Mouse (Mus musculus) CH12.LX (cell line): ENCODE data around the gene Ubap2. TPM values are rescaled to one million over a fixed set of nuclear protein-coding genes. Genes with fewer than 3 reads are reported as not detected.

Experiments used
- DNase-seq: peaks from one replicate; pipeline ENCODE4 v3.0.0-alpha.2; 2013; ENCODE audit errors: extremely low read depth
- H3K27ac ChIP-seq: 2 replicates; pipeline ENCODE4 v1.5.1; 2012; ENCODE audit warnings: low read depth, mild to moderate bottlenecking, control low read depth, moderate library complexity; ENCODE audit not compliant: insufficient read depth
- H3K27me3 ChIP-seq: replicated peaks from 2 replicates; pipeline ENCODE3; 2012; ENCODE audit warnings: inconsistent platforms
- H3K36me3 ChIP-seq, 2 experiments: replicated peaks in 1 of 2; 2 replicates each; pipeline versions ENCODE3 to v1.6.1; 2012; ENCODE audit warnings: inconsistent platforms in 1 of 2, low read length in 1 of 2, mild to moderate bottlenecking in 1 of 2, mixed read lengths in 1 of 2, moderate library complexity in 1 of 2; ENCODE audit not compliant: control insufficient read depth in 1 of 2, insufficient read depth in 1 of 2
- H3K4me1 ChIP-seq, 2 experiments: 2 replicates each; pipeline ENCODE4 v1.6.1; 2012; ENCODE audit warnings: inconsistent platforms in 1 of 2, moderate library complexity in 1 of 2; ENCODE audit not compliant: insufficient read depth in 2 of 2, control insufficient read depth in 1 of 2
- H3K4me2 ChIP-seq: 2 replicates; pipeline ENCODE4 v1.6.1; 2012; ENCODE audit warnings: low read depth, mild to moderate bottlenecking, control low read depth; ENCODE audit not compliant: poor library complexity, insufficient read depth, severe bottlenecking
- H3K4me3 ChIP-seq, 3 experiments: fragments of 150-350 bp in 1 of 3; sonication (generic) in 1 of 3; replicated peaks in 1 of 3; 2 replicates each; pipeline versions ENCODE3 to v1.5.1; 2011 to 2012; ENCODE audit warnings: low read depth in 2 of 3, low read length in 2 of 3, mild to moderate bottlenecking in 2 of 3, moderate library complexity in 2 of 3, control low read depth in 1 of 3, improper control_type of control experiment in 1 of 3, inconsistent platforms in 1 of 3, mixed read lengths in 1 of 3; ENCODE audit not compliant: poor library complexity in 1 of 3
- H3K79me2 ChIP-seq: replicated peaks from 2 replicates; pipeline ENCODE4 v1.6.1; 2012; ENCODE audit warnings: mild to moderate bottlenecking, moderate library complexity; ENCODE audit not compliant: control insufficient read depth, poor library complexity, insufficient read depth, severe bottlenecking; ENCODE audit errors: extremely low read depth
- H3K9ac ChIP-seq: 2 replicates; pipeline ENCODE4 v1.6.1; 2012; ENCODE audit warnings: low read depth, mild to moderate bottlenecking, control low read depth, moderate library complexity; ENCODE audit not compliant: insufficient read depth
- H3K9me3 ChIP-seq: replicated peaks from 2 replicates; pipeline ENCODE3; 2012; ENCODE audit warnings: low read length, inconsistent platforms, mixed read lengths
- BHLHE40 ChIP-seq: IDR thresholded peaks from 2 replicates; pipeline ENCODE4 v1.6.1; 2011; ENCODE audit warnings: mild to moderate bottlenecking, low read depth, low read length, improper control_type of control experiment
- CHD1 ChIP-seq: IDR thresholded peaks from 2 replicates; pipeline ENCODE4 v1.6.1; 2012; ENCODE audit warnings: low read depth, low read length, improper control_type of control experiment, inconsistent platforms
- CHD2 ChIP-seq: IDR thresholded peaks from 2 replicates; pipeline ENCODE4 v1.6.1; 2011; ENCODE audit warnings: low read length, improper control_type of control experiment
- CTCF ChIP-seq, 2 experiments: IDR thresholded peaks in 1 of 2; conservative IDR thresholded peaks in 1 of 2; 2 replicates each; pipeline ENCODE4 v1.5.1; 2011 to 2012; ENCODE audit warnings: low read depth in 2 of 2, low read length in 2 of 2, improper control_type of control experiment in 1 of 2, inconsistent platforms in 1 of 2, mild to moderate bottlenecking in 1 of 2, moderate library complexity in 1 of 2
- E2F4 ChIP-seq: IDR thresholded peaks from 2 replicates; pipeline ENCODE4 v1.6.1; 2011; ENCODE audit warnings: low read depth, low read length, improper control_type of control experiment; ENCODE audit not compliant: insufficient replicate concordance
- ETS1 ChIP-seq: conservative IDR thresholded peaks from 2 replicates; pipeline ENCODE4 v1.6.1; 2012; ENCODE audit warnings: low read depth, mild to moderate bottlenecking, inconsistent platforms, low read length, improper control_type of control experiment, moderate library complexity
- HCFC1 ChIP-seq: IDR thresholded peaks from 2 replicates; pipeline ENCODE4 v1.6.1; 2012; ENCODE audit warnings: low read depth, mild to moderate bottlenecking, inconsistent platforms, low read length, improper control_type of control experiment
- JUN ChIP-seq: IDR thresholded peaks from 2 replicates; pipeline ENCODE4 v1.6.1; 2011; ENCODE audit warnings: low read depth, mild to moderate bottlenecking, low read length, improper control_type of control experiment, moderate library complexity; ENCODE audit not compliant: insufficient read depth
- JUND ChIP-seq: conservative IDR thresholded peaks from 2 replicates; pipeline ENCODE4 v1.6.1; 2011; ENCODE audit warnings: low read depth, low read length, improper control_type of control experiment
- KAT2A ChIP-seq: IDR thresholded peaks from 2 replicates; pipeline ENCODE4 v1.6.1; 2012; ENCODE audit warnings: low read length, improper control_type of control experiment, inconsistent platforms; ENCODE audit not compliant: insufficient replicate concordance
- MAFK ChIP-seq: IDR thresholded peaks from 2 replicates; pipeline ENCODE4 v1.6.1; 2011; ENCODE audit warnings: low read length, improper control_type of control experiment; ENCODE audit not compliant: insufficient replicate concordance
- MEF2A ChIP-seq: IDR thresholded peaks from 2 replicates; pipeline ENCODE4 v1.6.1; 2014; ENCODE audit warnings: low read depth, mild to moderate bottlenecking, inconsistent platforms, low read length, improper control_type of control experiment, borderline replicate concordance
- MYC ChIP-seq: IDR thresholded peaks from 2 replicates; pipeline ENCODE4 v1.6.1; 2011; ENCODE audit warnings: low read depth, mild to moderate bottlenecking, improper control_type of control experiment, low read length
- NELFE ChIP-seq: IDR thresholded peaks from 2 replicates; pipeline ENCODE4 v1.6.1; 2011; ENCODE audit warnings: low read depth, low read length, improper control_type of control experiment
- NRF1 ChIP-seq: IDR thresholded peaks from 2 replicates; pipeline ENCODE4 v1.6.1; 2014; ENCODE audit warnings: low read depth, mild to moderate bottlenecking, inconsistent platforms, low read length, improper control_type of control experiment, moderate library complexity
- PAX5 ChIP-seq: IDR thresholded peaks from 2 replicates; pipeline ENCODE4 v1.6.1; 2012; ENCODE audit warnings: low read length, inconsistent platforms, mixed read lengths
- RAD21 ChIP-seq: IDR thresholded peaks from 2 replicates; pipeline ENCODE4 v1.6.1; 2011; ENCODE audit warnings: low read depth, mild to moderate bottlenecking, low read length, improper control_type of control experiment, moderate library complexity
- SIN3A ChIP-seq: IDR thresholded peaks from 2 replicates; pipeline ENCODE4 v1.6.1; 2012; ENCODE audit warnings: low read length, improper control_type of control experiment, inconsistent platforms
- SMC3 ChIP-seq: IDR thresholded peaks from 2 replicates; pipeline ENCODE4 v1.6.1; 2011; ENCODE audit warnings: low read depth, low read length, improper control_type of control experiment
- TBP ChIP-seq: conservative IDR thresholded peaks from 2 replicates; pipeline ENCODE4 v1.6.1; 2011; ENCODE audit warnings: low read depth, low read length, improper control_type of control experiment
- TCF12 ChIP-seq: IDR thresholded peaks from 2 replicates; pipeline ENCODE4 v1.6.1; 2014; ENCODE audit warnings: low read depth, mild to moderate bottlenecking, inconsistent platforms, low read length, improper control_type of control experiment
- USF1 ChIP-seq: IDR thresholded peaks from 2 replicates; pipeline ENCODE4 v1.6.1; 2014; ENCODE audit warnings: low read depth, mild to moderate bottlenecking, inconsistent platforms, low read length, improper control_type of control experiment
- USF2 ChIP-seq: conservative IDR thresholded peaks from 2 replicates; pipeline ENCODE4 v1.6.1; 2011; ENCODE audit warnings: low read depth, low read length, improper control_type of control experiment
- ZKSCAN1 ChIP-seq: IDR thresholded peaks from 2 replicates; pipeline ENCODE4 v1.6.1; 2012; ENCODE audit warnings: low read depth, inconsistent platforms, low read length, improper control_type of control experiment, borderline replicate concordance
- ZNF384 ChIP-seq: IDR thresholded peaks from 2 replicates; pipeline ENCODE4 v1.6.1; 2012; ENCODE audit warnings: low read depth, low read length, improper control_type of control experiment, inconsistent platforms
- dilution Hi-C: fragments of 300-500 bp; cut with MboI; formaldehyde crosslinking; loops from 2 replicates; pipeline ENCODE4 v1.14.3; 2020; ENCODE audit warnings: low sequenced_read_pairs; ENCODE audit not compliant: extremely low pct_unique_long_range_greater_than_20kb, extremely low pct_ligation_motif_present
- in situ Hi-C: fragments of 300-500 bp; cut with MboI; formaldehyde crosslinking; loops from 3 replicates; pipeline ENCODE4 v1.14.3; 2019; ENCODE audit warnings: low sequenced_read_pairs, low pct_ligation_motif_present, low pct_unique_long_range_greater_than_20kb, mixed read lengths
- polyA plus RNA-seq: library from polyadenylated mRNA; unstranded; fragments of >175 nt; gene quantifications from 2 replicates; pipeline ENCODE4 v1.2.1, GENCODE M21; 2012; ENCODE audit warnings: low read depth; ENCODE audit not compliant: insufficient read length
- total RNA-seq, 2 experiments: library from RNA; depleted of rRNA; stranded (reverse); fragments of 300-350 nt in 1 of 2; fragments of >200 nt in 1 of 2; gene quantifications; 2 replicates each; pipeline ENCODE4 v1.2.3; 2012 to 2014

Gene Ubap2
- total and polyA plus RNA-seq, 3 experiments = 5.4 to 115 (median 17.4) TPM

- Histone ChIP-seq H3K79me2 (no peaks in the 10 kb centered on the region), H3K9me3 (no peaks in the 10 kb centered on the region), H3K4me1 (peaks cover 14 to 49% of the 10 kb centered on the region in 2 experiments), H3K36me3 (peaks cover 44 to 77% of the 10 kb centered on the region in 2 experiments), H3K27ac (no peak overlapping the region), H3K27me3 (no peaks in the 10 kb centered on the region), H3K4me3 (no peak overlapping the region), H3K4me2 (no peak overlapping the region), H3K9ac (no peak overlapping the region)
- TF ChIP-seq KAT2A (no peak), USF1 (no peak), HCFC1 (no peak), NELFE (no peak), NRF1 (no peak), PAX5 (no peak), MYC (no peak), ZKSCAN1 (no peak), CHD1 (no peak), E2F4 (no peak), MEF2A (no peak), USF2 (no peak), RAD21 (no peak), SIN3A (no peak), ETS1 (no peak), TCF12 (no peak), JUND (no peak), SMC3 (no peak)
- DNase-seq = no peak
- dilution Hi-C loops = no loop called here
- in situ Hi-C loops = no loop called here
These were observed 85.1 kb downstream of the Ubap2 start for GRCm38 (mm10) chr4:41189809-41190208.

GRCm38 (mm10) chr4:41179825-41180725 is 94.9 kb downstream of the Ubap2 start:
- Histone ChIP-seq H3K79me2 (no peaks in the 10 kb centered on the region), H3K36me3 (peaks cover 19 to 66% of the 10 kb centered on the region in 2 experiments), H3K4me3 (no peak overlapping the region), H3K9ac (no peak overlapping the region), H3K27ac (no peak overlapping the region), H3K4me2 (no peak overlapping the region), H3K4me1 (no peaks in the 10 kb centered on the region), H3K9me3 (no peaks in the 10 kb centered on the region), H3K27me3 (no peaks in the 10 kb centered on the region)
- TF ChIP-seq JUND = no peak
- TF ChIP-seq JUN = no peak
- no peak for TF ChIP-seq ZNF384
- no peak for TF ChIP-seq TCF12
- TF ChIP-seq MAFK = no peak
- TF ChIP-seq MEF2A = no peak
- no peak for TF ChIP-seq TBP
- no peak for TF ChIP-seq SIN3A
- TF ChIP-seq PAX5 = no peak
- TF ChIP-seq CTCF (conservative IDR thresholded peaks at IDR 0.05 in 1 of 2, IDR thresholded peaks at IDR 0.05 in 1 of 2; ENCODE audit: low read depth in 2 of 2, low read length in 2 of 2) = no peak
- TF ChIP-seq CHD2 = no peak
- TF ChIP-seq HCFC1 = no peak
- TF ChIP-seq BHLHE40 = no peak
- in situ Hi-C loops (no loop called here), dilution Hi-C loops (no loop called here)
- DNase-seq = no peak
